Mouse (Mus musculus) liver, adult 2 months (tissue): Measurements from ENCODE around the gene Cpa4. TPM values are rescaled to one million over a fixed set of nuclear protein-coding genes. Genes with fewer than 3 reads are reported as not detected.

ENCODE experiments used
- DNase-seq: peaks from one replicate; pipeline ENCODE4 v3.0.0-alpha.2; 2011; ENCODE audit warnings: low read depth, low spot score; ENCODE audit errors: extremely low read depth
- H3K27ac ChIP-seq: fragments of 200-500 bp; replicated peaks from 2 replicates; pipeline ENCODE4 v1.5.1; 2012; ENCODE audit warnings: low read depth, mild to moderate bottlenecking, control low read depth, inconsistent platforms, low read length; ENCODE audit not compliant: insufficient read depth
- H3K27me3 ChIP-seq: fragments of 200-500 bp; 2 replicates; pipeline ENCODE4 v1.6.1; 2012; ENCODE audit warnings: mild to moderate bottlenecking, moderate library complexity, low read length, inconsistent platforms; ENCODE audit not compliant: control insufficient read depth, insufficient read depth
- H3K36me3 ChIP-seq: fragments of 200-500 bp; 2 replicates; pipeline ENCODE4 v1.6.1; 2012; ENCODE audit warnings: low read length, inconsistent platforms; ENCODE audit not compliant: control insufficient read depth, insufficient read depth
- H3K4me1 ChIP-seq: fragments of 200-500 bp; 2 replicates; pipeline ENCODE4 v1.6.1; 2011; ENCODE audit warnings: low read length; ENCODE audit not compliant: control insufficient read depth, insufficient read depth
- H3K4me3 ChIP-seq: fragments of 200-500 bp; 2 replicates; pipeline ENCODE4 v1.5.1; 2011; ENCODE audit warnings: low read depth, mild to moderate bottlenecking, control low read depth, low read length, moderate library complexity; ENCODE audit not compliant: insufficient read depth
- H3K79me2 ChIP-seq: fragments of 200-500 bp; 2 replicates; pipeline ENCODE4 v1.6.1; 2012; ENCODE audit warnings: inconsistent platforms, mild to moderate bottlenecking, low read length, moderate library complexity; ENCODE audit not compliant: control insufficient read depth, insufficient read depth
- H3K9ac ChIP-seq: fragments of 200-500 bp; 2 replicates; pipeline ENCODE4 v1.6.1; 2012; ENCODE audit warnings: low read depth, mild to moderate bottlenecking, control low read depth, inconsistent platforms, low read length
- CTCF ChIP-seq: fragments of 200-500 bp; IDR thresholded peaks from 2 replicates; pipeline ENCODE4 v1.5.1; 2011; ENCODE audit warnings: low read depth, low read length, control low read depth
- POLR2A ChIP-seq: fragments of 200-500 bp; IDR thresholded peaks from 2 replicates; pipeline ENCODE4 v1.6.1; 2011; ENCODE audit warnings: low read length, control low read depth; ENCODE audit not compliant: insufficient read depth; ENCODE audit errors: extremely low read depth
- WGBS: fragments of 180-500 bp; shearing (Covaris S2); methylation state at CpG from one replicate; pipeline ENCODE4 v1.1.7; 2018; 5-methylcytosine and 5-hydroxymethylcytosine counted together
- polyA plus RNA-seq: library from polyadenylated mRNA; depleted of rRNA; stranded (reverse); fragments of >200 nt; gene quantifications from 2 replicates; pipeline ENCODE4 v1.2.3, GENCODE M21; 2012
- total RNA-seq: library from RNA; depleted of rRNA; stranded (reverse); fragments of >200 nt; gene quantifications from 2 replicates; pipeline ENCODE4 v1.2.3, GENCODE M21; 2014

Cpa4 gene
- total and polyA plus RNA-seq, 2 experiments, result not detected

- no peak overlapping the region for H3K4me3 ChIP-seq
- no peaks in the 10 kb centered on the region for H3K4me1 ChIP-seq
These were observed 32.8 kb upstream of the Cpa4 start for GRCm38 (mm10) chr6:30535340-30535739.

GRCm38 (mm10) chr6:30538240-30538639 lies 29.9 kb upstream of the Cpa4 start:
- Histone ChIP-seq H3K27me3 (no peaks in the 10 kb centered on the region), H3K4me3 (no peak overlapping the region), H3K36me3 (no peaks in the 10 kb centered on the region), H3K4me1 (no peaks in the 10 kb centered on the region), H3K9ac (no peak overlapping the region), H3K79me2 (no peaks in the 10 kb centered on the region), H3K27ac (no peak overlapping the region)
- 70% methylated on average over 10 of the region's 10 CpGs for WGBS
- no peak for DNase-seq
- TF ChIP-seq CTCF, result no peak
- TF ChIP-seq POLR2A, result no peak

More at GRCm38 (mm10) chr6:30535340-30535739, 32.8 kb upstream of the Cpa4 start:
- TF ChIP-seq POLR2A (no peak), CTCF (peak; percentile 89)
- Histone ChIP-seq H3K9ac (no peak overlapping the region), H3K36me3 (no peaks in the 10 kb centered on the region), H3K79me2 (no peaks in the 10 kb centered on the region), H3K27me3 (no peaks in the 10 kb centered on the region), H3K27ac (no peak overlapping the region)
- peak; percentile 53 for DNase-seq
- 23% methylated on average over 3 of the region's 3 CpGs for WGBS

- H3K9ac ChIP-seq, result no peak overlapping the region
- H3K27me3 ChIP-seq, result no peaks in the 10 kb centered on the region
- WGBS, result 87% methylated on average over 5 of the region's 5 CpGs
- no peaks in the 10 kb centered on the region for H3K79me2 ChIP-seq
- no peak overlapping the region for H3K4me3 ChIP-seq
- no peaks in the 10 kb centered on the region for H3K4me1 ChIP-seq
- DNase-seq, result no peak
- no peak overlapping the region for H3K27ac ChIP-seq
- H3K36me3 ChIP-seq, result no peaks in the 10 kb centered on the region
- TF ChIP-seq POLR2A (no peak), CTCF (no peak)
These were observed 29.4 kb upstream of the Cpa4 start for GRCm38 (mm10) chr6:30538800-30539199.

GRCm38 (mm10) chr6:30541009-30541799 lies 27.0 kb upstream of the Cpa4 start, which contains the start of gene Cpa2:
Gene Cpa2, plus strand, starts transcription at chr6:30541582.
- 61% methylated on average over 11 of the region's 11 CpGs for WGBS
- no peak within 1 kb of the TSS for H3K4me3 ChIP-seq
- no peaks in the 10 kb centered on the region for H3K36me3 ChIP-seq
- H3K27me3 ChIP-seq, result no peaks in the 10 kb centered on the region
- DNase-seq, result no peak
- H3K27ac ChIP-seq, result no peak within 1 kb of the TSS
- no peaks in the 10 kb centered on the region for H3K4me1 ChIP-seq
- no peak for TF ChIP-seq POLR2A
- TF ChIP-seq CTCF, result no peak
- no peak within 1 kb of the TSS for H3K9ac ChIP-seq
- H3K79me2 ChIP-seq, result no peaks in the 10 kb centered on the region

- TF ChIP-seq CTCF (no peak), POLR2A (no peak)
- Histone ChIP-seq H3K27me3 (no peaks in the 10 kb centered on the region), H3K4me1 (no peaks in the 10 kb centered on the region), H3K27ac (no peak overlapping the region), H3K4me3 (no peak overlapping the region), H3K79me2 (no peaks in the 10 kb centered on the region), H3K36me3 (no peaks in the 10 kb centered on the region), H3K9ac (no peak overlapping the region)
- DNase-seq, result no peak
- 75% methylated on average over 6 of the region's 6 CpGs for WGBS
These were observed 25.9 kb upstream of the Cpa4 start for GRCm38 (mm10) chr6:30542277-30542676.

- DNase-seq, result no peak
- H3K36me3 ChIP-seq, result no peaks in the 10 kb centered on the region
- no peaks in the 10 kb centered on the region for H3K27me3 ChIP-seq
- H3K4me1 ChIP-seq, result peaks cover 2% of the 10 kb centered on the region; the same call in 1 of the 2 replicates
- no peak overlapping the region for H3K4me3 ChIP-seq
- WGBS, result 84% methylated on average over 12 of the region's 12 CpGs
- H3K27ac ChIP-seq, result no peak overlapping the region
- no peaks in the 10 kb centered on the region for H3K79me2 ChIP-seq
- no peak for TF ChIP-seq POLR2A
- no peak for TF ChIP-seq CTCF
- H3K9ac ChIP-seq, result no peak overlapping the region
These were observed 25.1 kb upstream of the Cpa4 start for GRCm38 (mm10) chr6:30543077-30543476.
